Mouse (Mus musculus): ENCODE data around the gene Cib3. TPM values are rescaled to one million over a fixed set of nuclear protein-coding genes. Genes with fewer than 3 reads are reported as not detected.

Cib3 gene
- polyA plus RNA-seq (2015; fragmentation: Nextera tagmentation; extraction: Ambion mirVana), result not detected in 2 replicates

DNA sequence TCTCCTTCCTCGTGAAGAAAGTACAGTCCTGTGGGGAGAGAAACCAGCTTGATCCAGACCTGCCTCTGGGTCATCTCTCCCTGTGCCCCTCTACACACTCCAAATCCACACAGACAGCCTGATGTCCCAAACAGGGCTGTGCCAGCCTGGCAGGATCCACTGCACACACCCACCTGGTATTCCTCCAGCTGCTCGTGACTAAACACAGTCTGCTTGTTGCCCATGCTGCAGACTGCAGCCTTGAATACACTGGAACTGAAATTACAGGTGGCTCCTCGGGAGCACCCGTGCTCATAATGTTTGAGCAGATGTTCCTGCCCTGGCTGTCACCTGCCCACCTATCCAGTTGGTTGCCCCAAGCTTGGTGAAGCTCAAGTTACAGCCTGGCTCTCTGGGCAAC, at the start of gene Cib3:
Cib3 (minus strand) TSS at position 87 of the 400 bp plus-strand sequence.
- no peak for ATAC-seq (ENCODE audit: insufficient read depth)
- Histone ChIP-seq H3K36me3 (replicated peaks) (no peaks in the 10 kb centered on the region), H3K9ac (no peak within 1 kb of the TSS), H3K4me2 (no peak within 1 kb of the TSS), H3K27ac (replicated peaks) (no peak within 1 kb of the TSS), H3K4me1 (replicated peaks) (0 out of 2 replicates have a peak, but pooled peaks cover 6% of the 10 kb centered on the region), H3K27me3 (no peaks in the 10 kb centered on the region), H3K9me3 (replicated peaks) (no peaks in the 10 kb centered on the region), H3K4me3 (replicated peaks) (no peak within 1 kb of the TSS)
- 48% methylated on average over 4 of the region's 4 CpGs for WGBS (ENCODE audit: insufficient replicate concordance)

DNA sequence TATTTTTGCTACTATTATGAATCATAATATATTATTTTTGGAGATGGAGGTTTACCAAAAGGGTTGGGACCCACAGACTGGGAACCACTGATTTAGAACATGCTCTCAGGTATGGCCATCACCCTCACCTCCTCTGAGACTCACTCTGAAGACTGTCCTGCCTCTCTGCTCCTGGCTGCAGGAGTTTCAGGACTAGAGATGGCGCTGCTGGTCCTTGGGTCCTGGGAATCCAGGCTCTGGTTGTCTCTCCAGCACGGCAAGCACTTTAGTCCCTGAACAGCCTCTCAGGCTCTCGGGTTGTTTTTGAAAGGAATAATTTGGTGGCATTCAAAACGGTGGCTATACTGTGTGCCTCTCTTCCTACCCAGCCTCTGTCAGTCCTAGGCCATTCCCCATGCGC, 49.2 kb upstream of the Cib3 start:
- Histone ChIP-seq H3K9me3 (replicated peaks) (no peaks in the 10 kb centered on the region), H3K36me3 (replicated peaks) (no peaks in the 10 kb centered on the region), H3K4me3 (replicated peaks) (no peak overlapping the region), H3K27ac (replicated peaks) (no peak overlapping the region), H3K4me1 (replicated peaks) (peaks cover 5% of the 10 kb centered on the region; the same call in 1 of the 2 replicates), H3K27me3 (no peaks in the 10 kb centered on the region), H3K9ac (no peak overlapping the region), H3K4me2 (no peak overlapping the region)
- WGBS (ENCODE audit: insufficient replicate concordance), result 49% methylated on average over 5 of the region's 5 CpGs
- no peak for ATAC-seq (ENCODE audit: insufficient read depth)

DNA sequence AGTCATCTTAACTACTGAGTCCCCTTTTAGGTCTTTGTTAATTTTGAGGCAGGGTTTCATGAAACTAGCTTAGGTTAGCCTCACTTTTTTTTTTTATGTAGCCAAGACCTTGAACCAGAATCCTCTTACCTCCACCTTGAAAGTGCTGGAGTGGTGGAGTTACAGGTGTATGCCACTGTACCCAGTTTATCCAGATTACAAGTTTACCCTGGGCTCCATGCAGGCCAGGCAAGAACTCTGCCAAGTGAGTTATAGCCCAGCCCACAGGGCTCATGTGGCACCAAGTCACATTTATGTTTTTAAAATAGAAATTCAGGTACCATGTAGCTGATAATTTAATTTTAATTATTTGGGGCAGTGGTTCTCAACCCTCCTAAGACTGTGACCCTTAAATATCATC, 48.8 kb upstream of the Cib3 start:
- Histone ChIP-seq H3K4me2 (no peak overlapping the region), H3K9me3 (replicated peaks) (no peaks in the 10 kb centered on the region), H3K4me3 (replicated peaks) (no peak overlapping the region), H3K4me1 (replicated peaks) (peaks cover 5% of the 10 kb centered on the region; the same call in 1 of the 2 replicates), H3K27ac (replicated peaks) (no peak overlapping the region), H3K36me3 (replicated peaks) (no peaks in the 10 kb centered on the region; the same call in 1 of the 2 replicates), H3K9ac (no peak overlapping the region), H3K27me3 (no peaks in the 10 kb centered on the region)
- no peak for ATAC-seq (ENCODE audit: insufficient read depth)

DNA sequence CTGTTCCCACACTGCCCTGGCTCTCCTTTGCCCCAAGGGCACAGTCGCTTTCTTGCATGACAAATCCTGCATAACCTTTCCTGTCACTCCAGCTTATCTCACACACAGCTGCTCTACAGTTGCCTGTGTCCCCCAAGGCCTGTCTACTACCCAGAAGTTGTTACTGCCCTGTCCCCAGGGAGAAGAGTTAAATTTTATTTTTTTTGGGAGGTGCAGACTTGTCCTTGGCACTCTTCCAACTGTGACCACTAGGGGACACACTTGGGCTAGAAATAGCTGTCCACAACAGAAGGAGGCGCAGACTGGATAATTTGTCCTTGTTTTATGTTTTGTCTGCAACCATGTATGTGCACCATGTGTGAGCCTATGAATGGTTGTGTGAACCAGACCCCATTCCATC, 48.4 kb upstream of the Cib3 start:
- H3K4me3 ChIP-seq (replicated peaks), result no peak overlapping the region
- H3K4me1 ChIP-seq (replicated peaks), result peaks cover 5% of the 10 kb centered on the region; the same call in 1 of the 2 replicates
- H3K36me3 ChIP-seq (replicated peaks), result no peaks in the 10 kb centered on the region; the same call in 1 of the 2 replicates
- H3K4me2 ChIP-seq, result no peak overlapping the region
- H3K27ac ChIP-seq (replicated peaks), result no peak overlapping the region
- no peaks in the 10 kb centered on the region for H3K27me3 ChIP-seq
- H3K9me3 ChIP-seq (replicated peaks), result no peaks in the 10 kb centered on the region
- no peak for ATAC-seq (ENCODE audit: insufficient read depth)
- 23% methylated on average over 2 of the region's 2 CpGs for WGBS (ENCODE audit: insufficient replicate concordance)
- no peak overlapping the region for H3K9ac ChIP-seq

DNA sequence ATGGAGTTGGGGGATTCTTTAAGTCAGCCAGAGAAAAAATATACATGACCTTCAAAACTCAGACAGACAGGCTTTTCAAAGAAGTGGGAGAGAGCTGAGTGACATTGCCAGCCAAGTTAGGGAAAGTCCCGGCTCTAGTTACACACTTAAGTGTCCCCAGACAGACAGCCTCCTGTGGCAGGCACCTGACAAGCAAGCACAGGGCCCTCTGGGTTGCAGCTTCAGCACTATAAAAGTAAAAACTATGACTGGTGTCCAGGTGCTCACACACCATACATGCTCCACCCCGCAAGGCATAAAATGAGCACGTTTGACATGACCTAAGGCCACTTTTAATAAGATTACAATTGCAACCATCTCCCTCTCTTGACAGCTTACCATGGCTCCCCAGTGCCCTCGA, 47.9 kb upstream of the Cib3 start:
- no peaks in the 10 kb centered on the region; the same call in 1 of the 2 replicates for H3K36me3 ChIP-seq (replicated peaks)
- no peak for ATAC-seq (ENCODE audit: insufficient read depth)
- H3K9ac ChIP-seq, result no peak overlapping the region
- H3K4me3 ChIP-seq (replicated peaks), result no peak overlapping the region
- no peak overlapping the region for H3K4me2 ChIP-seq
- peaks cover 5% of the 10 kb centered on the region; the same call in 1 of the 2 replicates for H3K4me1 ChIP-seq (replicated peaks)
- no peaks in the 10 kb centered on the region for H3K27me3 ChIP-seq
- H3K9me3 ChIP-seq (replicated peaks), result no peaks in the 10 kb centered on the region
- no peak overlapping the region for H3K27ac ChIP-seq (replicated peaks)
- 55% methylated on average over 4 of the region's 4 CpGs for WGBS (ENCODE audit: insufficient replicate concordance)

DNA sequence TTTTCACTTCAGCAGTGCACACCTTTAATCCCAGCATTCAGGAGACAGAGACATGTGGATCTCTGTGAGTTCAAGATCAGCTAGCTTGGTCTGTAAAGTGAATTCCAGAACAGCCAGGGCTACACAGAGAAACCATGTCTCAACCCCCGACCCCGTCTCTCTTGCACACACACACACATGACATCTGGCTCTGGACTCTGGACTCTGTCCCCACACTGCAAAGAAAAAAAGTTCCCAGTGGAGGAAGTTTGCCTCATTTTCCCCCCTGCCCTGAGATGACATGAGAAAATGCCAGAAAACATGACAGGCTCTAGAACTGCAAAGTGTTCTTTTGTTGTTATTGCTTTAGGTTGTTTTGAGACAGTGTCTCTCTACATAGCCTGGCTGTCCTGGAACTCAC, 47.2 kb upstream of the Cib3 start:
- Histone ChIP-seq H3K9me3 (replicated peaks) (no peaks in the 10 kb centered on the region), H3K36me3 (replicated peaks) (no peaks in the 10 kb centered on the region; the same call in 1 of the 2 replicates), H3K4me2 (no peak overlapping the region), H3K4me1 (replicated peaks) (peaks cover 5% of the 10 kb centered on the region; the same call in 1 of the 2 replicates), H3K9ac (no peak overlapping the region), H3K4me3 (replicated peaks) (no peak overlapping the region), H3K27ac (replicated peaks) (no peak overlapping the region), H3K27me3 (no peaks in the 10 kb centered on the region)
- no peak for ATAC-seq (ENCODE audit: insufficient read depth)
- WGBS (ENCODE audit: insufficient replicate concordance), result 52% methylated on average over 2 of the region's 2 CpGs

DNA sequence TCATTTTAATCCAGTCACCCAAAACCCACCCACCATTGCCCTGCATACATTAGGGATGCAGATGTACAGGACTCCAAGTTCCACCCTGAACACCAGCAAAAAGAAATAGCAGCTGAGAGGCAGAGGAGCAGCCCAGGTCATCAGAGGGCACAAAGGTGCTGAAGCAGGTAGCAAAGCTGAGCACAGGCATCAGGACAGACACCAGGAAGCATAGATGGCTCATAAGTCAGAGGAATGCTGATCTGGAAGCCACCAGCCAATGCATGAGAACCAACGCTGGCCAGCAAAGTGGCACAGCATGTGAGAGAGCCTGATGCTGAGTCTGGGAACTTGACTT, 45.2 kb upstream of the Cib3 start:
- Histone ChIP-seq H3K27ac (replicated peaks) (no peak overlapping the region), H3K4me2 (no peak overlapping the region), H3K4me3 (replicated peaks) (no peak overlapping the region), H3K27me3 (no peaks in the 10 kb centered on the region), H3K9ac (no peak overlapping the region), H3K4me1 (replicated peaks) (peaks cover 5% of the 10 kb centered on the region; the same call in 1 of the 2 replicates), H3K36me3 (replicated peaks) (peaks cover 13% of the 10 kb centered on the region), H3K9me3 (replicated peaks) (no peaks in the 10 kb centered on the region)
- 61% methylated on average over 1 of the region's 1 CpGs for WGBS (ENCODE audit: insufficient replicate concordance)
- ATAC-seq (ENCODE audit: insufficient read depth), result no peak

DNA sequence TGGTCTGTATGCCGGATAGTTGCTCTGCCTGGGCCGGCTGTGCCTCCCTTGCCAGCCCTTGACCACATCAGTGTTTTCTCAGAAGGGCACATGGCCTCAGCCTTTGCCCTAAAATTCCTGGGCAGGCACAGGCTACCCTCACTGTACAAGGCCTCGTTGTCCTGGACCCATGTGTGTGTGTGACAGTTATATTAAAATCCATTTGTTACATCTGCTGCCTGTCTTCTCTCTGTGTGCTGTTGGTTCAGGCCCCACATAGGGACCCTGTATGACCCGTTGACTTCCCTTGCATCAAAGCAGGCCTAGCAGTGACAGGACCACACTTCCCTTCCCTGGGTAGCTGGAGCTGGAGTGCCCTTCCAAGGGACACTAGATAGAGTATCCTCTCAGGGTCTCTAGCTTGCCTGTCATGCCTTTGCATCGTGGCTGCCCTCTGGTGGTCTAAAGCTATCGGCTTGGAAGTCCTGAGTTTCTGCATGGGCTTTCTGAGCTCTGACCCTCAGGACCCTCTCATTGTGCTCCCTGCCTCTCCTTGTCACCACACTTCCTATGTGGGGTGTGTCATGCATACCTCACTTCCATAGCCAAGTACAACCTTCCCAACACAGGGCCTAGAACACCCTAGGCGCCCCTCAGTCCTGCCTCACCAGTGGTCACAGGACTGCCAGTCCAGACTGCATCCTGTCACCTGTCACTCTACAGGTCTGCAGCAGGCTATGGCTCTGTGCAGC, 44.7 kb upstream of the Cib3 start:
- peaks cover 5% of the 10 kb centered on the region; the same call in 1 of the 2 replicates for H3K4me1 ChIP-seq (replicated peaks)
- H3K9me3 ChIP-seq (replicated peaks), result no peaks in the 10 kb centered on the region
- H3K27me3 ChIP-seq, result no peaks in the 10 kb centered on the region
- no peak overlapping the region for H3K9ac ChIP-seq
- 49% methylated on average over 7 of the region's 7 CpGs for WGBS (ENCODE audit: insufficient replicate concordance)
- no peak for ATAC-seq (ENCODE audit: insufficient read depth)
- H3K4me2 ChIP-seq, result no peak overlapping the region
- H3K4me3 ChIP-seq (replicated peaks), result no peak overlapping the region
- H3K27ac ChIP-seq (replicated peaks), result no peak overlapping the region
- H3K36me3 ChIP-seq (replicated peaks), result peaks cover 18% of the 10 kb centered on the region

DNA sequence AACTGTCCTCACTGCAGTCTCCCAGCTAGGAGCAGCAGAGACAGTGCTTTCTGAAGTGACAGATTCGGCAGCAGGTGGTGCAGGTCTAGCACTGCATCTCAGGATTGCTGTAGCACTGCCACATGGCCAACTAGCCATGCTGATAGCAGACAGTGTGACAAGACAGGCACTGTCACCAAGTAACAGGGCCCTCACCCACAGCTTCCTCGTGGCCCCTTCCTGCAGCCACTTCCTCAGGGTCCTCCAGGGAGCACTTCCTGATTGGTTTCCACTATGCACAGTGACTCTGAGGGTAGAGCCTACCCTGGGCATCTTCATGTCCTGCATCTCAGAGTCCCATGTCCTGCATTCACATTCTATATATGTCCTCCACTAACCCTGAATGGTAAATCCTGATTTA, 32.0 kb upstream of the Cib3 start:
- peak overlapping the region; percentile 30 for H3K4me2 ChIP-seq
- H3K9ac ChIP-seq, result no peak overlapping the region
- H3K4me1 ChIP-seq (replicated peaks), result peaks cover 42% of the 10 kb centered on the region
- H3K4me3 ChIP-seq (replicated peaks), result no peak overlapping the region
- H3K27ac ChIP-seq (replicated peaks), result peak overlapping the region; percentile 24; the same call in 1 of the 2 replicates
- WGBS (ENCODE audit: insufficient replicate concordance), result 15% methylated on average over 2 of the region's 2 CpGs
- no peak for ATAC-seq (ENCODE audit: insufficient read depth)
- peaks cover 33% of the 10 kb centered on the region for H3K36me3 ChIP-seq (replicated peaks)
- no peaks in the 10 kb centered on the region for H3K27me3 ChIP-seq
- H3K9me3 ChIP-seq (replicated peaks), result no peaks in the 10 kb centered on the region

DNA sequence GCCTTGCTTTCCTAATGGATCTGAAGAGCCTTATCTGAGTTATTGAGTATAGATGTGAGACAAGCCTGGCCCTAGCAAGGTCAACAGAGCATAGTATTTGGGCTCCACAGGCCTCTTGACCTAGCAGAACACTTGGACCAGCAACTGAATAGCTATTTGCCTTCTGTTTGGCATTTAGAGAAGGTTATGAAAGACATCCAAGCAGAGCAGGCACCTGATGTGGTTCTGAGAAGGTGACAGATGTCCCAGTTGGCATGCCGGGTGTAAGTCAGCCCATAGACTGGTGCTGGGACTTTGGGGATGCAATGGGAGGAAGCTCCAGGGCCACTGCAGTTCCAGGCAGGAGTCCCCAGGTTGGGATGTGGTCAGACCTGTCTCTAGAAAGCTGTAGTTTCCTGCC, 29.6 kb upstream of the Cib3 start:
- Histone ChIP-seq H3K36me3 (replicated peaks) (peaks cover 20% of the 10 kb centered on the region), H3K4me3 (replicated peaks) (no peak overlapping the region), H3K9me3 (replicated peaks) (no peaks in the 10 kb centered on the region), H3K4me2 (no peak overlapping the region), H3K4me1 (replicated peaks) (peaks cover 48% of the 10 kb centered on the region), H3K27ac (replicated peaks) (no peak overlapping the region), H3K9ac (no peak overlapping the region), H3K27me3 (no peaks in the 10 kb centered on the region)
- WGBS (ENCODE audit: insufficient replicate concordance), result 89% methylated on average over 1 of the region's 1 CpGs
- no peak for ATAC-seq (ENCODE audit: insufficient read depth)

DNA sequence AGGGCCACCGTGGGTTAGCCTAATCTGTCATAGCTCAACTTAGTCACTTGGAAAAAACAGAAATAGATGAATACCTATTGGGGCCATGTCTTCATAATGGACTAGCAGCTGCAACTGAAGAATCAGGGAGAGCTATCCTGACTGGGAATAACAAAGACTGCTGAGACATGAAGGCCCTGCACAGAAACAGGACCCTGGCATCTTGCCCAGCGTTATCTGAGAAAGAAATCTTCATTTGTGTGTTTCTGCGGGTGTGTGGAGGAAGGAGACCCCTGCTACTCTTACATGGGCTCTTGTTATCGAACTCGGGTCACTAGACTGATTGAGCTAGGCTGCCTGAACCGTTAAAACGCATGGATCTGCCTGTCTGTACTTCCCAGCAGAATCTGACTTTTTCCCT, 28.3 kb upstream of the Cib3 start:
- H3K4me3 ChIP-seq (replicated peaks), result peak overlapping the region; percentile 80

DNA sequence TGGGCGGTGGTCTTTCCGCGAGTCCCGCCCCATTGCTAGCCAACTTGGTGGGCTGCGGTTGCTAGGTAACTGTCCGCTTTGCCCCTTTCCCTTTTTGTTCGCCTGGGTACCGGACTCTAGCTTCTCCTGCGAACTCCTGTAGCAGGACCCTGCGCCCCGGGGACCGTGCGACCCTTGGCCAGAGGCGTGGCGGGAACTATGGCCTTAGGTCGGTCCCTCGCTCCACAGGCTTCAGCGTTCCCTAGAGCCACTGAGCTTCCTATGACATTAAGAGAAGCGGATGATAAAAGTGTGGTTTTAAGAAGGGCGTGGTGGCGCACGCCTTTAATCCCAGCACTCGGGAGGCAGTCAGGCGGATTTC, 27.7 kb upstream of the Cib3 start:
- peak overlapping the region; percentile 66 for H3K9ac ChIP-seq
- H3K9me3 ChIP-seq (replicated peaks), result no peaks in the 10 kb centered on the region
- peak; percentile 25 for ATAC-seq (ENCODE audit: insufficient read depth)
- H3K27ac ChIP-seq (replicated peaks), result peak overlapping the region; percentile 99
- H3K4me1 ChIP-seq (replicated peaks), result peaks cover 48% of the 10 kb centered on the region
- peaks cover 7% of the 10 kb centered on the region; the same call in 1 of the 2 replicates for H3K36me3 ChIP-seq (replicated peaks)
- under 1% methylated on average over 24 of the region's 24 CpGs for WGBS (ENCODE audit: insufficient replicate concordance)
- peak overlapping the region; percentile 80 for H3K4me3 ChIP-seq (replicated peaks)
- no peaks in the 10 kb centered on the region for H3K27me3 ChIP-seq
- H3K4me2 ChIP-seq, result peak overlapping the region; percentile 86

More for the DNA sequence above, 28.3 kb upstream of the Cib3 start:
- 46% methylated on average over 7 of the region's 7 CpGs for WGBS (ENCODE audit: insufficient replicate concordance)
- ATAC-seq (ENCODE audit: insufficient read depth), result no peak
- peaks cover 11% of the 10 kb centered on the region; the same call in 1 of the 2 replicates for H3K36me3 ChIP-seq (replicated peaks)
- peak overlapping the region; percentile 99; the same call in 1 of the 2 replicates for H3K27ac ChIP-seq (replicated peaks)
- H3K9me3 ChIP-seq (replicated peaks), result no peaks in the 10 kb centered on the region
- H3K27me3 ChIP-seq, result no peaks in the 10 kb centered on the region
- peaks cover 48% of the 10 kb centered on the region for H3K4me1 ChIP-seq (replicated peaks)
- peak overlapping the region; percentile 66 for H3K9ac ChIP-seq
- peak overlapping the region; percentile 86 for H3K4me2 ChIP-seq
